Comparison of ENCODE assay signal across 12 mouse cellular contexts in genomic region chr10:120182887-120183286, GRCm38 (mm10). TPM values are rescaled to one million over a fixed set of nuclear protein-coding genes. Genes with fewer than 3 reads are reported as not detected.
A peak's percentile ranks its signal among the peaks of the same experiment; 100 is the strongest.
DNase-seq lines count a peak whose midpoint lies in the region; ATAC-seq and TF ChIP-seq lines count a peak whose summit lies in the region.
"Had no signal": no experiment of that assay in that cellular context is flagged by ENCODE, and none has a peak within 500 bp of the region (broad histone marks: within the 10 kb centered on the region; RNA-seq: fewer than 3 reads in every experiment).

No protein-coding gene starts in this region.

- WGBS in midbrain, postnatal 0 days, result 95% methylated on average over 1 of the region's 1 CpGs
- 95% methylated on average over 1 of the region's 1 CpGs for WGBS in midbrain, embryonic 16.5 days
- 71% methylated on average over 1 of the region's 1 CpGs for WGBS in kidney, adult 2 months

- TF ChIP-seq CTCF in midbrain, postnatal 0 days (IDR thresholded peaks at IDR 0.05), result peak; percentile 24; the same call in 1 of the 2 replicates
- TF ChIP-seq CTCF in kidney, adult 2 months (conservative IDR thresholded peaks at IDR 0.05; ENCODE audit: insufficient read depth, insufficient read length, low read depth, low read length), result peak; percentile 35; the same call in 1 of the 2 replicates

- H3K27ac ChIP-seq in midbrain, postnatal 0 days (ENCODE audit: low read depth, low read length), result no peak overlapping the region
- no peak overlapping the region for H3K27ac ChIP-seq in midbrain, embryonic 16.5 days (ENCODE audit: low read length)
- H3K27ac ChIP-seq in kidney, adult 2 months (ENCODE audit: insufficient read depth, low read depth, low read length), result no peak overlapping the region
- H3K27ac ChIP-seq: embryonic facial prominence, embryonic 13.5 days; macrophage; stomach, embryonic 15.5 days had no signal

- H3K4me2 ChIP-seq in midbrain, postnatal 0 days (ENCODE audit: low read depth, low read length, poor library complexity, severe bottlenecking), result no peak overlapping the region
- no peak overlapping the region for H3K4me2 ChIP-seq in midbrain, embryonic 16.5 days (ENCODE audit: low read length)
- H3K4me2 ChIP-seq: embryonic facial prominence, embryonic 13.5 days; stomach, embryonic 15.5 days had no signal

- intact Hi-C loops in left cerebral cortex, postnatal 36 days (cut with DNase I), result no loop called here

- H3K4me1 ChIP-seq in midbrain, postnatal 0 days (ENCODE audit: insufficient read depth, low read length), result no peaks in the 10 kb centered on the region
- no peaks in the 10 kb centered on the region for H3K4me1 ChIP-seq in midbrain, embryonic 16.5 days (ENCODE audit: control insufficient read depth, insufficient read depth, low read length)
- H3K4me1 ChIP-seq in kidney, adult 2 months (ENCODE audit: control insufficient read depth, insufficient read depth, low read length), result no peaks in the 10 kb centered on the region
- H3K4me1 ChIP-seq: embryonic facial prominence, embryonic 13.5 days; stomach, embryonic 15.5 days had no signal

- H3K4me3 ChIP-seq in midbrain, postnatal 0 days (ENCODE audit: low read depth, low read length), result no peak overlapping the region
- no peak overlapping the region for H3K4me3 ChIP-seq in midbrain, embryonic 16.5 days (ENCODE audit: low read depth, low read length)
- no peak overlapping the region for H3K4me3 ChIP-seq in kidney, adult 2 months (ENCODE audit: insufficient read depth, low read depth, low read length)
- H3K4me3 ChIP-seq: embryonic facial prominence, embryonic 13.5 days; stomach, embryonic 15.5 days had no signal

- H3K36me3 ChIP-seq in midbrain, postnatal 0 days (ENCODE audit: insufficient read depth, low read length), result no peaks in the 10 kb centered on the region
- H3K36me3 ChIP-seq in midbrain, embryonic 16.5 days (ENCODE audit: control insufficient read depth, insufficient read depth, low read length), result no peaks in the 10 kb centered on the region
- H3K36me3 ChIP-seq in kidney, adult 2 months (ENCODE audit: control insufficient read depth, insufficient read depth, low read length), result no peaks in the 10 kb centered on the region
- H3K36me3 ChIP-seq: embryonic facial prominence, embryonic 13.5 days; stomach, embryonic 15.5 days had no signal

- peak; percentile 9 for DNase-seq in adrenal gland, adult 2 months
- no peak for DNase-seq in adrenal gland, postnatal 25 days
- no peak for DNase-seq in midbrain, postnatal 0 days (ENCODE audit: low spot score)
- peak; percentile 69 for DNase-seq in kidney, adult 2 months
- no peak for DNase-seq in left cerebral cortex, postnatal 36 days (ENCODE audit: low spot score in 2 of 2)
- DNase-seq: gastrocnemius, postnatal 10 days had no signal

- no peaks in the 10 kb centered on the region for H3K9me3 ChIP-seq in midbrain, postnatal 0 days (ENCODE audit: low read length)
- H3K9me3 ChIP-seq in midbrain, embryonic 16.5 days (replicated peaks; ENCODE audit: control insufficient read depth, low read length, poor library complexity, severe bottlenecking), result no peaks in the 10 kb centered on the region; the same call in 1 of the 2 replicates
- H3K9me3 ChIP-seq: embryonic facial prominence, embryonic 13.5 days; stomach, embryonic 15.5 days had no signal

- no peak overlapping the region for H3K9ac ChIP-seq in midbrain, postnatal 0 days (replicated peaks; ENCODE audit: low read length, poor library complexity, severe bottlenecking)
- no peak overlapping the region for H3K9ac ChIP-seq in midbrain, embryonic 16.5 days (ENCODE audit: low read depth, low read length)
- H3K9ac ChIP-seq: embryonic facial prominence, embryonic 13.5 days; stomach, embryonic 15.5 days had no signal

- no peak for TF ChIP-seq POLR2A in kidney, adult 2 months (IDR thresholded peaks at IDR 0.05; ENCODE audit: low read depth, low read length)

- no peaks in the 10 kb centered on the region for H3K27me3 ChIP-seq in midbrain, postnatal 0 days (ENCODE audit: insufficient read depth, low read length)
- no peaks in the 10 kb centered on the region for H3K27me3 ChIP-seq in midbrain, embryonic 16.5 days (ENCODE audit: control insufficient read depth, insufficient read depth, low read depth, low read length)
- no peaks in the 10 kb centered on the region; the same call in 1 of the 2 replicates for H3K27me3 ChIP-seq in kidney, adult 2 months (replicated peaks; ENCODE audit: control insufficient read depth, insufficient read depth, low read length)
- H3K27me3 ChIP-seq: embryonic facial prominence, embryonic 13.5 days; stomach, embryonic 15.5 days had no signal

- ATAC-seq in midbrain, postnatal 0 days (ENCODE audit: low FRiP score), result no peak
- no peak for ATAC-seq in midbrain, embryonic 16.5 days
- ATAC-seq in neutrophil, adult 5-6 weeks (ENCODE audit: extremely low read depth, insufficient number of reproducible peaks, low FRiP score, poor library complexity, severe bottlenecking), result peak; percentile 88
- no peak; the same call in 1 of the 2 replicates for ATAC-seq in cerebellum, adult (ENCODE audit: insufficient number of reproducible peaks, low FRiP score, low TSS enrichment)

RNA-seq across cellular contexts. Expression of gene Tmbim4, which starts 18.5 kb away (rescaled TPM):
- 100 to 1,000 TPM; 146 TPM for total RNA-seq in adrenal gland, adult 2 months (2021)
- 487 and 538 TPM in 2 replicates for polyA plus RNA-seq in adrenal gland, adult 2 months (2012; rRNA removed)
- 141 and 150 TPM in 2 replicates for total RNA-seq in adrenal gland, postnatal 25 days (2021)
- 40.5 and 70.6 TPM in 2 replicates for total RNA-seq in midbrain, postnatal 0 days (2014; rRNA removed)
- 109 and 115 TPM in 2 replicates for polyA plus RNA-seq in midbrain, postnatal 0 days (2015; fragmentation: Nextera tagmentation; extraction: Ambion mirVana)
- 88.7 and 89.7 TPM in 2 replicates for polyA plus RNA-seq in midbrain, embryonic 16.5 days (2015; fragmentation: Nextera tagmentation; extraction: Ambion mirVana)
- polyA plus RNA-seq in kidney, adult 2 months (2012; rRNA removed), result 1,062 and 1,273 TPM in 2 replicates
- 96.5 and 104 TPM in 2 replicates for total RNA-seq in neutrophil, adult 5-6 weeks (2017)
- total RNA-seq in left cerebral cortex, postnatal 36 days (2021), result 10 to 100 TPM; 63.4 to 66.4 TPM

RNA-seq across cellular contexts. Expression of gene Irak3, which starts 19.0 kb away (rescaled TPM):
- 1 to 10 TPM; 3.4 to 4.4 TPM for total RNA-seq in adrenal gland, adult 2 months (2021)
- polyA plus RNA-seq in adrenal gland, adult 2 months (2012; rRNA removed), result 1.4 and 1.6 TPM in 2 replicates
- total RNA-seq in adrenal gland, postnatal 25 days (2021), result 3.2 and 4.6 TPM in 2 replicates
- 0.33 and 0.60 TPM in 2 replicates for total RNA-seq in midbrain, postnatal 0 days (2014; rRNA removed)
- 0.17 and 0.19 TPM in 2 replicates for polyA plus RNA-seq in midbrain, postnatal 0 days (2015; fragmentation: Nextera tagmentation; extraction: Ambion mirVana)
- 0.25 and 0.33 TPM in 2 replicates for polyA plus RNA-seq in midbrain, embryonic 16.5 days (2015; fragmentation: Nextera tagmentation; extraction: Ambion mirVana)
- polyA plus RNA-seq in kidney, adult 2 months (2012; rRNA removed), result 1.5 and 2.1 TPM in 2 replicates
- total RNA-seq in neutrophil, adult 5-6 weeks (2017), result 48.1 and 59.9 TPM in 2 replicates
- under 1 TPM; 0.41 to 0.42 TPM for total RNA-seq in left cerebral cortex, postnatal 36 days (2021)

RNA-seq across cellular contexts. Expression of gene Llph, which starts 44.0 kb away (rescaled TPM):
- total RNA-seq in adrenal gland, adult 2 months (2021), result 10 to 100 TPM; 22.6 to 32.1 TPM
- 1.6 and 2.8 TPM in 2 replicates for polyA plus RNA-seq in adrenal gland, adult 2 months (2012; rRNA removed)
- 28.2 and 40.9 TPM in 2 replicates for total RNA-seq in adrenal gland, postnatal 25 days (2021)
- total RNA-seq in midbrain, postnatal 0 days (2014; rRNA removed), result 4.0 and 6.2 TPM in 2 replicates
- polyA plus RNA-seq in midbrain, postnatal 0 days (2015; fragmentation: Nextera tagmentation; extraction: Ambion mirVana), result 34.1 and 40.1 TPM in 2 replicates
- 31.8 and 32.7 TPM in 2 replicates for polyA plus RNA-seq in midbrain, embryonic 16.5 days (2015; fragmentation: Nextera tagmentation; extraction: Ambion mirVana)
- 5.9 and 9.5 TPM in 2 replicates for polyA plus RNA-seq in kidney, adult 2 months (2012; rRNA removed)
- total RNA-seq in neutrophil, adult 5-6 weeks (2017), result 37.6 and 42.4 TPM in 2 replicates
- 10 to 100 TPM; 18.3 to 20.5 TPM for total RNA-seq in left cerebral cortex, postnatal 36 days (2021)

Comparison
In these comparisons a context has a peak if more than half of its experiments do, and no peak if none do; other contexts are left out.
1. DNase-seq: peak in adrenal gland, adult 2 months (single experiment) and kidney, adult 2 months (single experiment); none in adrenal gland, postnatal 25 days (single experiment), midbrain, postnatal 0 days (single experiment) and left cerebral cortex, postnatal 36 days (0 of 2).